Mouse (Mus musculus) mouse trophoblast stem cell (cell line): ENCODE results near the gene Spint5.
"Not testable (repeated sequence)": the region's sequence is repeated elsewhere in the genome, so short reads cannot be mapped to it uniquely, and the experiment has no call there.

Experiments used
- in situ Hi-C, 2 experiments: fragments of 300-500 bp; cut with MseI, MboI; formaldehyde crosslinking; loops; 2 replicates in 1 of 2; 3 replicates in 1 of 2; pipeline ENCODE4 v1.15.1; 2025

Gene Spint5

GRCm38 (mm10) chr2:164715005-164715404, at the start of gene Spint5:
Gene Spint5 (plus strand): TSS chr2:164715305.
- in situ Hi-C loops = no loop called here

GRCm38 (mm10) chr2:164670261-164670660, 44.8 kb upstream of the Spint5 start:
- in situ Hi-C loops = loop anchor here in 1 of 2 experiments (10.0 kb wide), 1 partner anchor 55 kb away; no protein-coding TSS in a partner anchor

GRCm38 (mm10) chr2:164670938-164671337, 44.2 kb upstream of the Spint5 start:
- in situ Hi-C loops = loop anchor here in 1 of 2 experiments (10.0 kb wide), 1 partner anchor 54 kb away; no protein-coding TSS in a partner anchor

GRCm38 (mm10) chr2:164673987-164674386, 41.1 kb upstream of the Spint5 start, which contains the start of gene Wfdc11:
Gene Wfdc11 (minus strand): TSS chr2:164674087.
- in situ Hi-C loops = loop anchor here in 1 of 2 experiments (10.0 kb wide), 1 partner anchor 51 kb away; no protein-coding TSS in a partner anchor

- in situ Hi-C loops = loop anchor here in 1 of 2 experiments (10.0 kb wide), 1 partner anchor 49 kb away; no protein-coding TSS in a partner anchor
Measured at GRCm38 (mm10) chr2:164676103-164676502, 39.0 kb upstream of the Spint5 start.

- in situ Hi-C loops = loop anchor here in 1 of 2 experiments (10.0 kb wide), 1 partner anchor 48 kb away; no protein-coding TSS in a partner anchor
Measured at GRCm38 (mm10) chr2:164676916-164677685, 38.0 kb upstream of the Spint5 start.

GRCm38 (mm10) chr2:164678848-164679625, 36.1 kb upstream of the Spint5 start:
- in situ Hi-C loops = loop anchor here in 1 of 2 experiments (10.0 kb wide), 1 partner anchor 46 kb away; no protein-coding TSS in a partner anchor

GRCm38 (mm10) chr2:164679906-164680305, 35.2 kb upstream of the Spint5 start:
- in situ Hi-C loops = loop anchor here in 1 of 2 experiments (10.0 kb wide), 1 partner anchor 45 kb away; no protein-coding TSS in a partner anchor

GRCm38 (mm10) chr2:164684807-164685206, 30.3 kb upstream of the Spint5 start, which contains the start of gene Wfdc13:
Gene Wfdc13 (plus strand): TSS chr2:164685107.
- in situ Hi-C loops = no loop called here

GRCm38 (mm10) chr2:164698201-164698600, 16.9 kb upstream of the Spint5 start, which contains the start of gene Spint4:
Gene Spint4 (plus strand): TSS chr2:164698501.
- in situ Hi-C loops = no loop called here

GRCm38 (mm10) chr2:164700959-164701358, 14.1 kb upstream of the Spint5 start:
- in situ Hi-C loops = no loop called here

GRCm38 (mm10) chr2:164701761-164702160, 13.3 kb upstream of the Spint5 start:
- in situ Hi-C loops = no loop called here

- in situ Hi-C loops = no loop called here
Measured at GRCm38 (mm10) chr2:164704235-164704634, 10.9 kb upstream of the Spint5 start.

- in situ Hi-C loops = no loop called here
Measured at GRCm38 (mm10) chr2:164705328-164705727, 9.8 kb upstream of the Spint5 start.

- in situ Hi-C loops = no loop called here
Measured at GRCm38 (mm10) chr2:164705991-164706390, 9.1 kb upstream of the Spint5 start.

GRCm38 (mm10) chr2:164716194-164716786, 1.2 kb downstream of the Spint5 start:
- in situ Hi-C loops = not testable (repeated sequence)

GRCm38 (mm10) chr2:164723276-164723675, 8.2 kb downstream of the Spint5 start:
- in situ Hi-C loops = loop anchor here (5.0 to 10.0 kb wide), 3 partner anchors 48 to 131 kb away; partner anchors contain the start of genes Eppin (in 2 of the 2) and Wfdc11 (in 1 of the 2)

GRCm38 (mm10) chr2:164725895-164726619, 11.0 kb downstream of the Spint5 start:
- in situ Hi-C loops = loop anchor here in 1 of 2 experiments (10.0 kb wide), 2 partner anchors 51 to 131 kb away; partner anchors contain the start of genes Eppin and Wfdc11

- in situ Hi-C loops = no loop called here
Measured at GRCm38 (mm10) chr2:164731719-164732118, 16.6 kb downstream of the Spint5 start.

- in situ Hi-C loops = no loop called here
Measured at GRCm38 (mm10) chr2:164733259-164733658, 18.2 kb downstream of the Spint5 start.
